In genomic region chr10:30629513-30629912, GRCm38 (mm10) we compare ENCODE assay signal across 8 mouse cellular contexts. TPM values are rescaled to one million over a fixed set of nuclear protein-coding genes. Genes with fewer than 3 reads are reported as not detected.
DNase-seq lines count a peak whose midpoint lies in the region; ATAC-seq and TF ChIP-seq lines count a peak whose summit lies in the region.

TSS of gene Hint3 (minus strand) at chr10:30629632.

- no peaks in the 10 kb centered on the region for H3K27me3 ChIP-seq in heart, adult 2 months (ENCODE audit: control insufficient read depth, insufficient read depth, low read length)
- H3K27me3 ChIP-seq in intestine, postnatal 0 days (replicated peaks; ENCODE audit: control insufficient read depth, insufficient read depth, low read length), result no peaks in the 10 kb centered on the region
- no peaks in the 10 kb centered on the region for H3K27me3 ChIP-seq in midbrain, postnatal 0 days (ENCODE audit: insufficient read depth, low read length)

- 87% methylated on average over 3 of the region's 3 CpGs for WGBS in heart, adult 2 months
- 77% methylated on average over 3 of the region's 3 CpGs for WGBS in intestine, postnatal 0 days
- 90% methylated on average over 3 of the region's 3 CpGs for WGBS in midbrain, postnatal 0 days

- TF ChIP-seq POLR2A in heart, adult 2 months (IDR thresholded peaks at IDR 0.05; ENCODE audit: insufficient read depth, low read depth, low read length), result no peak

- H3K4me1 ChIP-seq in heart, adult 2 months (ENCODE audit: control insufficient read depth, insufficient read depth, low read length), result no peaks in the 10 kb centered on the region
- no peaks in the 10 kb centered on the region for H3K4me1 ChIP-seq in intestine, postnatal 0 days (replicated peaks; ENCODE audit: control insufficient read depth, insufficient read depth, low read length)
- no peaks in the 10 kb centered on the region for H3K4me1 ChIP-seq in midbrain, postnatal 0 days (ENCODE audit: insufficient read depth, low read length)

- H3K4me3 ChIP-seq in heart, adult 2 months, result no peak within 1 kb of the TSS
- H3K4me3 ChIP-seq in intestine, postnatal 0 days (ENCODE audit: low read depth, low read length), result no peak within 1 kb of the TSS
- no peak within 1 kb of the TSS for H3K4me3 ChIP-seq in midbrain, postnatal 0 days (ENCODE audit: low read depth, low read length)

- no peak within 1 kb of the TSS for H3K4me2 ChIP-seq in intestine, postnatal 0 days (replicated peaks; ENCODE audit: low read depth)
- H3K4me2 ChIP-seq in midbrain, postnatal 0 days (ENCODE audit: low read depth, low read length, poor library complexity, severe bottlenecking), result no peak within 1 kb of the TSS

- no peak for TF ChIP-seq CTCF in heart, adult 2 months (IDR thresholded peaks at IDR 0.05)
- no peak for TF ChIP-seq CTCF in intestine, postnatal 0 days (IDR thresholded peaks at IDR 0.05; ENCODE audit: low read depth)
- TF ChIP-seq CTCF in midbrain, postnatal 0 days (IDR thresholded peaks at IDR 0.05), result no peak

- no peak within 1 kb of the TSS for H3K9ac ChIP-seq in heart, adult 2 months (ENCODE audit: low read depth, low read length)
- H3K9ac ChIP-seq in intestine, postnatal 0 days (ENCODE audit: low read depth, low read length), result no peak within 1 kb of the TSS
- no peak within 1 kb of the TSS for H3K9ac ChIP-seq in midbrain, postnatal 0 days (replicated peaks; ENCODE audit: low read length, poor library complexity, severe bottlenecking)

- H3K79me2 ChIP-seq in heart, adult 2 months (replicated peaks; ENCODE audit: control insufficient read depth, insufficient read depth, low read length), result no peaks in the 10 kb centered on the region

- H3K36me3 ChIP-seq in heart, adult 2 months (ENCODE audit: control insufficient read depth, insufficient read depth, low read length), result no peaks in the 10 kb centered on the region
- H3K36me3 ChIP-seq in intestine, postnatal 0 days (ENCODE audit: control insufficient read depth, insufficient read depth), result no peaks in the 10 kb centered on the region
- H3K36me3 ChIP-seq in midbrain, postnatal 0 days (ENCODE audit: insufficient read depth, low read length), result no peaks in the 10 kb centered on the region

- no peak for TF ChIP-seq EP300 in heart, adult 2 months (IDR thresholded peaks at IDR 0.05; ENCODE audit: insufficient read depth, low read depth, low read length)

- no peak for DNase-seq in heart, adult 2 months
- DNase-seq in heart, adult 9 months (ENCODE audit: low spot score in 2 of 2), result no peak
- no peak for DNase-seq in adrenal gland, postnatal 4 days (ENCODE audit: low spot score in 2 of 2)
- DNase-seq in gastrocnemius, postnatal 36 days, result no peak
- no peak for DNase-seq in midbrain, postnatal 0 days (ENCODE audit: low spot score)
- no peak for DNase-seq in cerebellum, postnatal 14 days
- DNase-seq in right cerebral cortex, adult 2 months (ENCODE audit: low spot score in 2 of 2), result no peak

- no peaks in the 10 kb centered on the region for H3K9me3 ChIP-seq in intestine, postnatal 0 days (ENCODE audit: control insufficient read depth)
- H3K9me3 ChIP-seq in midbrain, postnatal 0 days (ENCODE audit: low read length), result no peaks in the 10 kb centered on the region

- no peak for ATAC-seq in intestine, postnatal 0 days
- ATAC-seq in midbrain, postnatal 0 days (ENCODE audit: low FRiP score), result no peak

- H3K27ac ChIP-seq in heart, adult 2 months, result no peak within 1 kb of the TSS
- no peak within 1 kb of the TSS for H3K27ac ChIP-seq in intestine, postnatal 0 days (ENCODE audit: low read depth, low read length)
- H3K27ac ChIP-seq in midbrain, postnatal 0 days (ENCODE audit: low read depth, low read length), result no peak within 1 kb of the TSS

- intact Hi-C loops in heart, adult 2 months (cut with DNase I), result loop anchor here (2.0 kb wide), 1 partner anchor 63 kb away; no protein-coding TSS in a partner anchor
- intact Hi-C loops in gastrocnemius, postnatal 36 days (cut with DNase I), result no loop called here

RNA-seq across cellular contexts. Expression of gene Hint3, which starts in this region (rescaled TPM):
- total RNA-seq in heart, adult 2 months (2021), result 10 to 100 TPM; 70.1 to 92.3 TPM
- 22.4 and 40.4 TPM in 2 replicates for polyA plus RNA-seq in heart, adult 2 months (2012; rRNA removed)
- total RNA-seq in adrenal gland, postnatal 4 days (2021), result 10 to 100 TPM; 28.5 to 30.9 TPM
- 10 to 100 TPM; 44.6 to 52.3 TPM for total RNA-seq in gastrocnemius, postnatal 36 days (2021)
- polyA plus RNA-seq in intestine, postnatal 0 days (2015; fragmentation: Nextera tagmentation; extraction: Ambion mirVana), result 124 and 127 TPM in 2 replicates
- 15.1 and 29.5 TPM in 2 replicates for total RNA-seq in midbrain, postnatal 0 days (2014; rRNA removed)
- polyA plus RNA-seq in midbrain, postnatal 0 days (2015; fragmentation: Nextera tagmentation; extraction: Ambion mirVana), result 12.6 and 13.2 TPM in 2 replicates
